15 mouse cellular contexts compared by ENCODE assay signal in the genomic region with DNA sequence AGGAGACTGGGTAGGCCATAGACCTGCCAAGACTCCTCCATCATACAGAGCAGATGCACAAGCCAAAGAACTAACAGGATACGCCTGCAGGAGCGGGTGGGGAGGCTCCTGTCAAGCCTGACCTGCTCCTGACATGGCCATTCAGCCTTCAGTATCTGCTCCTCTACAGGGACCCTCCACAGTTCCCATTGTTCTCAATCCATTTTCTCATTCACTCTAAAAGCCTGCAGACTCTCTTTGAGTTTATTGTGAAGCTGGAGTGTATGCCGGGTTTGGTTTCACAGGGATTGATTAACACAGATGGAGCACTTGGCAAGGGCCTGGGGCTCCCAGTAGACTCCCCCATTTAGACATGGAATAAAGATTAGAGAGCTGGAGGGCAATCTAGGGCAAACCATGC. TPM values are rescaled to one million over a fixed set of nuclear protein-coding genes. Genes with fewer than 3 reads are reported as not detected.
DNase-seq lines count a peak whose midpoint lies in the region; ATAC-seq and TF ChIP-seq lines count a peak whose summit lies in the region.
"Had no signal": no experiment of that assay in that cellular context is flagged by ENCODE, and none has a peak within 500 bp of the region (broad histone marks: within the 10 kb centered on the region; RNA-seq: fewer than 3 reads in every experiment).

No protein-coding gene starts in this region.

- H3K27ac ChIP-seq in embryonic facial prominence, embryonic 13.5 days = peak overlapping the region; percentile 28; the same call in 1 of the 2 replicates
- H3K27ac ChIP-seq in forebrain, embryonic 11.5 days (ENCODE audit: low read depth, low read length) = no peak overlapping the region
- peak overlapping the region; percentile 6; the same call in 1 of the 2 replicates for H3K27ac ChIP-seq in hindbrain, embryonic 12.5 days
- H3K27ac ChIP-seq in midbrain, embryonic 13.5 days = peak overlapping the region; percentile 41; the same call in 1 of the 2 replicates
- H3K27ac ChIP-seq in kidney, adult 2 months (ENCODE audit: insufficient read depth, low read depth, low read length) = no peak overlapping the region
- H3K27ac ChIP-seq: liver, embryonic 14.5 days; stomach, postnatal 0 days had no signal

- no peak overlapping the region for H3K4me2 ChIP-seq in embryonic facial prominence, embryonic 13.5 days
- H3K4me2 ChIP-seq in forebrain, embryonic 11.5 days (ENCODE audit: low read depth, low read length, severe bottlenecking) = no peak overlapping the region
- no peak overlapping the region for H3K4me2 ChIP-seq in hindbrain, embryonic 12.5 days (replicated peaks)
- H3K4me2 ChIP-seq in midbrain, embryonic 13.5 days (replicated peaks) = no peak overlapping the region

- peaks cover 4% of the 10 kb centered on the region for H3K36me3 ChIP-seq in embryonic facial prominence, embryonic 13.5 days
- H3K36me3 ChIP-seq in forebrain, embryonic 11.5 days (ENCODE audit: control insufficient read depth, insufficient read depth, low read length) = no peaks in the 10 kb centered on the region
- peaks cover 3% of the 10 kb centered on the region; the same call in 1 of the 2 replicates for H3K36me3 ChIP-seq in hindbrain, embryonic 12.5 days
- peaks cover 5% of the 10 kb centered on the region; the same call in 1 of the 2 replicates for H3K36me3 ChIP-seq in midbrain, embryonic 13.5 days
- H3K36me3 ChIP-seq in kidney, adult 2 months (ENCODE audit: control insufficient read depth, insufficient read depth, low read length) = no peaks in the 10 kb centered on the region

- no peak for TF ChIP-seq CTCF in kidney, adult 2 months (conservative IDR thresholded peaks at IDR 0.05; ENCODE audit: insufficient read depth, insufficient read length, low read depth, low read length)

- TF ChIP-seq POLR2A in kidney, adult 2 months (IDR thresholded peaks at IDR 0.05; ENCODE audit: low read depth, low read length) = no peak

- H3K4me3 ChIP-seq in embryonic facial prominence, embryonic 13.5 days = no peak overlapping the region
- H3K4me3 ChIP-seq in forebrain, embryonic 11.5 days (ENCODE audit: low read depth, low read length) = no peak overlapping the region
- H3K4me3 ChIP-seq in hindbrain, embryonic 12.5 days = no peak overlapping the region
- no peak overlapping the region for H3K4me3 ChIP-seq in midbrain, embryonic 13.5 days (replicated peaks)
- no peak overlapping the region for H3K4me3 ChIP-seq in kidney, adult 2 months (ENCODE audit: insufficient read depth, low read depth, low read length)
- H3K4me3 ChIP-seq: megakaryocyte, embryonic 14.5 days had no signal

- no peaks in the 10 kb centered on the region for H3K9me3 ChIP-seq in embryonic facial prominence, embryonic 13.5 days
- H3K9me3 ChIP-seq in forebrain, embryonic 11.5 days (ENCODE audit: control insufficient read depth, low read length) = no peaks in the 10 kb centered on the region
- no peaks in the 10 kb centered on the region for H3K9me3 ChIP-seq in hindbrain, embryonic 12.5 days (replicated peaks)
- H3K9me3 ChIP-seq in midbrain, embryonic 13.5 days = no peaks in the 10 kb centered on the region
- H3K9me3 ChIP-seq: megakaryocyte, embryonic 14.5 days had no signal

- peaks cover 64% of the 10 kb centered on the region for H3K4me1 ChIP-seq in embryonic facial prominence, embryonic 13.5 days
- H3K4me1 ChIP-seq in forebrain, embryonic 11.5 days (replicated peaks; ENCODE audit: control insufficient read depth, insufficient read depth, low read length) = peaks cover 10% of the 10 kb centered on the region; the same call in 1 of the 2 replicates
- H3K4me1 ChIP-seq in hindbrain, embryonic 12.5 days = peaks cover 16% of the 10 kb centered on the region
- H3K4me1 ChIP-seq in midbrain, embryonic 13.5 days (replicated peaks) = peaks cover 24% of the 10 kb centered on the region
- H3K4me1 ChIP-seq in kidney, adult 2 months (ENCODE audit: control insufficient read depth, insufficient read depth, low read length) = peaks cover 11% of the 10 kb centered on the region

- no peak for ATAC-seq in embryonic facial prominence, embryonic 13.5 days (ENCODE audit: insufficient number of reproducible peaks, insufficient read depth, low FRiP score, low TSS enrichment, low read depth)
- ATAC-seq in forebrain, embryonic 11.5 days (replicated peaks; ENCODE audit: low FRiP score) = peak; percentile 42; the same call in 1 of the 2 replicates
- ATAC-seq in hindbrain, embryonic 12.5 days (ENCODE audit: low FRiP score) = peak; percentile 53; the same call in 1 of the 2 replicates
- ATAC-seq in midbrain, embryonic 13.5 days = peak; percentile 64
- ATAC-seq: lung, postnatal 0 days had no signal

- intact Hi-C loops in left cerebral cortex, postnatal 14 days (cut with DNase I) = no loop called here

- WGBS in embryonic facial prominence, embryonic 13.5 days = 41% methylated on average over 3 of the region's 3 CpGs
- 15% methylated on average over 3 of the region's 3 CpGs for WGBS in forebrain, embryonic 11.5 days
- 17% methylated on average over 3 of the region's 3 CpGs for WGBS in hindbrain, embryonic 12.5 days
- 6% methylated on average over 3 of the region's 3 CpGs for WGBS in midbrain, embryonic 13.5 days
- 59% methylated on average over 3 of the region's 3 CpGs for WGBS in kidney, adult 2 months

- no peaks in the 10 kb centered on the region for H3K27me3 ChIP-seq in embryonic facial prominence, embryonic 13.5 days
- H3K27me3 ChIP-seq in forebrain, embryonic 11.5 days (ENCODE audit: control insufficient read depth, insufficient read depth, low read length) = no peaks in the 10 kb centered on the region
- peaks cover 8% of the 10 kb centered on the region; the same call in 1 of the 2 replicates for H3K27me3 ChIP-seq in hindbrain, embryonic 12.5 days
- no peaks in the 10 kb centered on the region for H3K27me3 ChIP-seq in midbrain, embryonic 13.5 days
- H3K27me3 ChIP-seq in kidney, adult 2 months (replicated peaks; ENCODE audit: control insufficient read depth, insufficient read depth, low read length) = no peaks in the 10 kb centered on the region

- H3K9ac ChIP-seq in embryonic facial prominence, embryonic 13.5 days = no peak overlapping the region
- no peak overlapping the region for H3K9ac ChIP-seq in forebrain, embryonic 11.5 days (ENCODE audit: low read length)
- no peak overlapping the region for H3K9ac ChIP-seq in hindbrain, embryonic 12.5 days
- H3K9ac ChIP-seq in midbrain, embryonic 13.5 days (replicated peaks) = no peak overlapping the region
- H3K9ac ChIP-seq: liver, embryonic 14.5 days had no signal

- no peak for DNase-seq in forebrain, embryonic 11.5 days (ENCODE audit: low spot score)
- DNase-seq in left cerebral cortex, postnatal 14 days (ENCODE audit: low spot score in 2 of 2) = no peak
- DNase-seq in kidney, adult 2 months = no peak
- DNase-seq in B cell, adult 2 months = no peak
- DNase-seq: cerebellum, postnatal 36 days; kidney, adult 9 months; thymus, postnatal 25 days had no signal

RNA-seq across cellular contexts. Expression of gene Pitpnm3, which starts 12.3 kb away (rescaled TPM):
- 0.62 and 1.2 TPM in 2 replicates for polyA plus RNA-seq in embryonic facial prominence, embryonic 13.5 days (2015; fragmentation: Nextera tagmentation; extraction: Ambion mirVana)
- 0.20 and 0.43 TPM in 2 replicates for polyA plus RNA-seq in forebrain, embryonic 11.5 days (2014; fragmentation: Nextera tagmentation; extraction: Ambion mirVana)
- 1.1 and 1.8 TPM in 2 replicates for polyA plus RNA-seq in hindbrain, embryonic 12.5 days (2016; fragmentation: Nextera tagmentation; extraction: Ambion mirVana)
- polyA plus RNA-seq in midbrain, embryonic 13.5 days (2015; fragmentation: Nextera tagmentation; extraction: Ambion mirVana) = 1.8 and 2.1 TPM in 2 replicates
- total RNA-seq in left cerebral cortex, postnatal 14 days (2021) = 10 to 100 TPM; 56.9 to 61.3 TPM
- 4.7 and 5.5 TPM in 2 replicates for polyA plus RNA-seq in kidney, adult 2 months (2012; rRNA removed)

RNA-seq across cellular contexts. Expression of gene Gm43951, which starts 58.7 kb away (rescaled TPM):
- polyA plus RNA-seq in embryonic facial prominence, embryonic 13.5 days (2015; fragmentation: Nextera tagmentation; extraction: Ambion mirVana) = 0.52 and 0.84 TPM in 2 replicates
- 0.27 and 0.31 TPM in 2 replicates for polyA plus RNA-seq in forebrain, embryonic 11.5 days (2014; fragmentation: Nextera tagmentation; extraction: Ambion mirVana)
- polyA plus RNA-seq in hindbrain, embryonic 12.5 days (2016; fragmentation: Nextera tagmentation; extraction: Ambion mirVana) = 0.91 and 1.1 TPM in 2 replicates
- 1.6 and 1.9 TPM in 2 replicates for polyA plus RNA-seq in midbrain, embryonic 13.5 days (2015; fragmentation: Nextera tagmentation; extraction: Ambion mirVana)
- total RNA-seq in left cerebral cortex, postnatal 14 days (2021) = 10 to 100 TPM; 11.8 to 13.3 TPM
- polyA plus RNA-seq in kidney, adult 2 months (2012; rRNA removed) = 0.20 and 0.23 TPM in 2 replicates
- polyA plus RNA-seq: heart, embryonic 14.5 days had no signal

RNA-seq across cellular contexts. Expression of gene 4933427D14Rik, which starts 59.3 kb away (rescaled TPM):
- polyA plus RNA-seq in embryonic facial prominence, embryonic 13.5 days (2015; fragmentation: Nextera tagmentation; extraction: Ambion mirVana) = 20.6 and 24.1 TPM in 2 replicates
- 18.7 and 19.2 TPM in 2 replicates for polyA plus RNA-seq in forebrain, embryonic 11.5 days (2014; fragmentation: Nextera tagmentation; extraction: Ambion mirVana)
- 19.6 and 19.9 TPM in 2 replicates for polyA plus RNA-seq in hindbrain, embryonic 12.5 days (2016; fragmentation: Nextera tagmentation; extraction: Ambion mirVana)
- 27.9 and 31.0 TPM in 2 replicates for polyA plus RNA-seq in midbrain, embryonic 13.5 days (2015; fragmentation: Nextera tagmentation; extraction: Ambion mirVana)
- total RNA-seq in left cerebral cortex, postnatal 14 days (2021) = 10 to 100 TPM; 25.8 to 34.3 TPM
- 4.6 and 4.8 TPM in 2 replicates for polyA plus RNA-seq in kidney, adult 2 months (2012; rRNA removed)

RNA-seq across cellular contexts. Expression of gene Txndc17, which starts 59.4 kb away (rescaled TPM):
- 243 and 259 TPM in 2 replicates for polyA plus RNA-seq in embryonic facial prominence, embryonic 13.5 days (2015; fragmentation: Nextera tagmentation; extraction: Ambion mirVana)
- 147 and 156 TPM in 2 replicates for polyA plus RNA-seq in forebrain, embryonic 11.5 days (2014; fragmentation: Nextera tagmentation; extraction: Ambion mirVana)
- polyA plus RNA-seq in hindbrain, embryonic 12.5 days (2016; fragmentation: Nextera tagmentation; extraction: Ambion mirVana) = 159 and 167 TPM in 2 replicates
- 152 and 160 TPM in 2 replicates for polyA plus RNA-seq in midbrain, embryonic 13.5 days (2015; fragmentation: Nextera tagmentation; extraction: Ambion mirVana)
- total RNA-seq in left cerebral cortex, postnatal 14 days (2021) = 10 to 100 TPM; 33.6 to 36.7 TPM
- polyA plus RNA-seq in kidney, adult 2 months (2012; rRNA removed) = 125 and 149 TPM in 2 replicates

Comparison
In these comparisons a context has a peak if more than half of its experiments do, and no peak if none do; other contexts are left out.
1. H3K27ac ChIP-seq: peak in embryonic facial prominence, embryonic 13.5 days (single experiment), hindbrain, embryonic 12.5 days (single experiment) and midbrain, embryonic 13.5 days (single experiment); none in forebrain, embryonic 11.5 days (single experiment) and kidney, adult 2 months (single experiment).